Mouse (Mus musculus): ENCODE data around the gene Phlda3. TPM values are rescaled to one million over a fixed set of nuclear protein-coding genes. Genes with fewer than 3 reads are reported as not detected.

The Phlda3 gene
- total RNA-seq, 2 experiments from 2014 or later, result not detected

DNA sequence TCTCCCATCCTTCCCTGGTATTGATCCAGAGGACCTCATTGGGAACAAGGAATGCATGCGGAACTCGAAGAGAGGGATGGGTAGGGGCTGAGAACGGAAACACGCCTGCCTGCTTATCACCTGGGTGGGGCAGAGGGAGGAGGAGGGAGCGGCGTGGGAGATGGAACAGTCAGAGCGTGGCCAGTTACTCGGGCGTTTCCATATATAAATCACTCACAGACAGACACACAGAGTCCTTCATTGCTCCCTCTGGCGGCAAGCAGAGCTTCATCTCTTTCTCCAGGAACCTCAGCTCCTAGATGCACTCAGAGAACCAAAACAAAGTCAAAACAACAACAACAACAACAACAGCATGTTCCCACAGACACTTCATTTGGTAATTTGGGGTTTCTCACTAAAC is 22.8 kb downstream of the Phlda3 start:
- ATAC-seq (replicated peaks; ENCODE audit: low FRiP score, poor library complexity, severe bottlenecking), result no peak

DNA sequence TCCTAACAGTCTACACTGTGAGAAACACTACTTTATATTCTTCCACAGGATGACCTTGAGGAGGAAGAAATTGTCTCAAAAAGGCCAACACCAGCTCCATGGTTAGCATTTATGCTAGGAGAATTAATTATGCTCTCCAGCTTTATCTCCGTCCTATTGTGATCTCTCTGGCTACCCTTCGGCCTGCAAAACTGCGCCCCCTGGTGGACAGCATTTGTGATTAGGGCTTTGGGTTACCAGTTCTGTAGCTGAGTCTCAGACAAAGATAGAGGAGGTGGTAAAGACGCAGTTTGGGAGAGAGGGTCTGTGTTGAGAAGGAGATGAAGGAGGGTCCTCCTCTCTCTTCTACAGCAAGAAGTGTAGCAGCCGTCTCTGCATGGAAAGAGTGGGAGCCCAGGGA is 23.9 kb downstream of the Phlda3 start:
- peak; percentile 64; the same call in 1 of the 2 replicates for ATAC-seq (replicated peaks; ENCODE audit: low FRiP score, poor library complexity, severe bottlenecking)

DNA sequence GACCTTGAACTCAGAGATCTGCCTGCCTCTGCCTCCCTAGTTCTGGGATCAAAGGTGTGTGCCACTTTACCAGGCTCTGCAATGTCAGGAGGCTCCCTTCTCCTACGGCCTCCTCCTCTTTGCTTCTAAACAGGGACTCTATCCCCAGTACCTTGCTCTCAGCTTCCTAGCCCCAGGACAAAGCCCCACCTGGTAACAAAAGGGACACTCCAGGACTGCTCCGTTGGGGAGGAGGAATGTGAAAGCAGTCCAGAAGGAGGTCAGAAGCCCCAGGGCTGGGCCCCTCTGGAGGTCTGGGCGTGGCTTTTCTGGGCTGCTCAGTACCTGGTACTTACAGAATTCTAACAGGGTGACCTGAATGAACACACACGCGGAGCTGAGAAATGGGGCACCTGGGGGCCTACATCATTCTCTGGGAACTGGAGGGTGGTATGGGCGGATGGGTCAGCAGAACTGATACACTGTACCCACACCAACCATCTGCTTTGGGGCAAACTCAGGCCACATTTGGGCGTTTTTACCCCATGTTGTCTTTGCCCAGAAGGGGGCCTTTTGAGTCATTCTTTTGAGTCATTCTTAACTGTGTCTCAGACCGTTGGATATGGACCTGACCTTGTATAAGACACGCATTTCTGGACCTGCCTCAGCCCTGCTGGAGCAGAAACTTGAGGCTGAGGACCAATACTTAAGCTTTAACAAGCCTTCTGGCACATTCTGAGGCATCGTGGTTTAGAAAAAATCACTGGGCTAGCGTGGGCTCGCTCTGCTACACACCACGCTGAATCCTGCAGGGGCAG is 26.4 kb downstream of the Phlda3 start:
- no peak for ATAC-seq (replicated peaks; ENCODE audit: low FRiP score, poor library complexity, severe bottlenecking)

DNA sequence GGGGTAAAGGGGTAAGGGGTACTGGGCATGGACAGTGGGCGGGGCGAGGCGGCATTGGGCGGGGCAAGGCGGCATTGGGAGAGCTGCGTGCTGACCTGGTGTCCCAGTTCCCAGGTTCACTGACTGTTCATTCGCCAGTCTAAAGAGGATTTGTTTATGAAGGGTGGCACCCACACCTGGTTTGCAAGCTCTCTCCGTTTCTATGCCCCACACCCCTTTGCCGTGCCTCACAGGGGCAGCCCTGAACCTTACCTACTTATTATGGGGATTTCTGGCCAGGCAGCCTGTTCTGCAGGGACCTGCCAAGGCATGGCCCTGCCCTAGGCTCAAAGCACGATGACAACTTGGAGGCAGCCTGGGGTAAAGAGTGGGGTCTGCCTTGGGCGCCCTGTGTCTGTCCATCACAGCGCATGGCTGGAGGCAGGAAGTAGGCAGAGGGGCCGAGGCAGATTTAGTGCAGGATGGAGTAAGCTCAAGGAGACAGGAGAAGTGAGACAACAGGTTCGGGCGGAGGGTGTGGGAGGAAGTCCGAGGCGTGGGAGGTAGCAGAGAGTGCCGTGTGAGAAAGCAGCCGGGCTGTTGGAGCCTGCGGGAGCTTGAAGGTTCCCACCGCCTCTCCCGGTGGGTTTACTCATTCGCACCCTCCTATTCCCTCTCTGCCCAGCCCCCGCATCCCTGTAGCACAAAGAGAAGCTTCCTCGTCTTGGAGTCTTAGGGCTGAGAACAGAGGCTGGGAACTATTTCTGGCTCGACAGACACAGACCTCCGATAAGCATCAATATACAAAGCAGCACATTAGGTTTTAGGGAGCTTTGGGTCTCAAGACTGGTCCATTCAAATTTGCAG is 27.7 kb downstream of the Phlda3 start:
- ATAC-seq (replicated peaks; ENCODE audit: low FRiP score, poor library complexity, severe bottlenecking), result no peak

DNA sequence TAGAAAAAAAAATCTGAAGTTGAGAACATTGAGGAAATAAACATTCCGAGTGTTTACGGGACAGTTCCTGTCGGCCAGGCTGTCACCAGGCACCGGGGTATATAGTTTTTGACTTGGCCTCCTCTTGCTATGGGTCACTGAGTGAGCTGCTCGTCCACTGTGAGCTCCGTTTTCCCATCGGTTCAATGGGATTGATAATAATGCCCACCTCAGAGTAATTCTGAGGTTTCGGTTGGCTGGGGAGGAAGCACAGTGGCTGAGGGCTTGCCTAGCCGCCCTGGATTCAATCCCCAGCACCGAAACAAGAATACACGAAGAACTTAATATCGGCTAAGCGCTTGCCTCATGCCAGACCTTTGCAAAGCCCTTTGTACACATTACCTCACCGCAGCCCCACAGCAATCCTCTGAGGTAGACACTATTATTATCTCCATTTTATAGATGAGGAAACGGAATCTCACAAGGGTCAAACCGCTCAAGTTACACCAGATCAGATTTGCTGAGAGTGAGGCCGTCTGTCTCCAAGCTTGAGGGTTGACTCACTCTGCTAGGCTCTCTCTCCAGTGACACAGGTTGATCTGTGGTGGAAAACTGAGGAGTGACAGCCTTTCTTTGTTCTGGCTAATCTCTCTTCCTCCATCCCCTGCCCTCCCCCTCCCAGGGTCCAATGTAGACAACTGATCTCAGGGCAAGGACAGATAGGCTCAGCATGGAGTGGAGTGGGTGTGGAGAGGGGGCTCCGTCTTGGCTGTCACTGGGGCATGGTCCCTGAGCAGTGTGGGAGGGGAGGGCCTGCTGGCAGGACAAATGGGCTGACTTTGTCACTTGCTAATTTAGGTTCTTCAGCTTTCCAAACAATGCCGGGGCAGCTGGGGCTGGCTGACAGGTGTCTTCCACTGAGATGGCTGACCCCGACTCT is 28.6 kb downstream of the Phlda3 start:
- no peak for ATAC-seq (replicated peaks; ENCODE audit: low FRiP score, poor library complexity, severe bottlenecking)

DNA sequence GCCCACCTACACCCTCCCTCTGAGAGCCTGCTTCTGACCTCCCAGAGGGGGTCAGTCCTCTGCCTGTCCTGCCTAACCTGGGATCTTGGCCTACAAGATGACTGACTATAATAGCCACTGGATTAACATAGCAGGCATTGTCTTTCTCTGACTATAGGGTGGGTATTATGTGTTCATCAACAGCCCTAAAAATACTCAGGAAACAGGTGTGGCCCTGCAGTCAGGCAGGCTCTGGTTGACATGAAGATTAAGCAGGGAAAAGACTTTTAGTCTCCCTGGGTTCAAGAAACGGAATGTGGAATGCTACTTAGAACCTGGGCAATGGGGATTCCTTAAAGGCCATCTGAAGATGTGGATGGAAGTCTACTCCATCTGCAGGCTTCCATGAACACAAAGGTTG is 32.6 kb downstream of the Phlda3 start:
- ATAC-seq (replicated peaks; ENCODE audit: low FRiP score, poor library complexity, severe bottlenecking), result no peak

DNA sequence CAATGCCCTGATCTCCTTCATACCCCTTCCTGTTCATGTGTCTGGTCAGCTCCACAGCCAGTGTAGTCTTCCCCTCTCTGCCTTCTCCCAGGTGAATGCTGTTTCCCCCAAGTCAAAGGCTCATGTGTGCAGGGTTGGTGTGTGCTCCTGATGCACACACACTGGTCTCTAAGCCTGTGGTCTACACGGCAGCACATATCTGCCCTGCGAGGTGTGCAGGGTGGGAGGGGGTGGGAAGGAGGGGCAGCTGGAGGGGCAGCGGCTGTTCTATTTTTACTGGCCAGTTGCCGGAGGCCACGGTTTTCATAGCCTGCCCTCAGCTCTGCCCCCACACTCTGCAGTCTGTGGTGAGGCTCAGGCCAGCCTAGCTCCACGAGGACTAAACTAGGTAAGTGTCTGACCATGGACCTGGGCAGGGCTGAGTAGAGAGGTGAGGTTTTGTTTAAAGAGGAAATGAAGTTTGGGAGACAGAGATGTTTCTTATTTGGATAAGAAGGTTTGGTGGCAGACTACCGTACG is 33.2 kb downstream of the Phlda3 start:
- no peak for ATAC-seq (replicated peaks; ENCODE audit: low FRiP score, poor library complexity, severe bottlenecking)

DNA sequence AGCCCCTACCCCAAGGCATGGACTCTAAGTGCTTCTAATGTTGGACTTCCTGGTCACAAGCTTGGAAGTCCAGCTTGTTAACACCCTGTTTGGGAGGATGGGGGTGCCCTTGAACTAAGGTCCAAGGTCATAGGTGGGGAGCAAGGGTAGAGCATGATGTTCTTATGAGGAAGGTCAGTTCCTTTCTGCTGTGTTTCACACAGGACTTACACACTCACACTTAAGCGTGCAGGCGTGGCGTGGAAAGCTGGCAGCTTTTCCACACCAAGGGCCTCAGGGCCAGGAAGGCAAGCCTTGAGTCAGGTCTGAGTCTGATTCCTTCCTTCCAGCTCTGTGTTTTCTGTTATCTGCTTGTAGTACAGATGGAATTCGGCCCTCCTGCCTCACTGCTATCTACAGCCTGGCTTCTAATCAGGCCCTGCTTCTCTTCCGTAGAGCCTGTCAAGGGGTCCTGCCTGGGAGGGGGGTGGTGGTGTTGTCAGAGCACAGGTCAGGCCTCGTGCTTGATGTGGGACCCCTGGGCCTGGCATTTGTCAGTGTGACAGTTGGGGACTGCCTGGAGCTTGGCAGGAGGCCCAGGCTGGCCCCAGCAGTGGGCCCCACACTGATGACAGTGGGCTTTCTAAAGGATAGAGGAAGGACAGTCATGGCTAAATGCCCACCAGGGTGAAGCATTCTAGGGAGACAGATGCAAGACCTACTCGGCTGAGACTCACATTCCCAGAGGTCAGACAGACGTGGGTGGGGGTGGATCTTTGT is 34.5 kb downstream of the Phlda3 start:
- ATAC-seq (replicated peaks; ENCODE audit: low FRiP score, poor library complexity, severe bottlenecking), result no peak

DNA sequence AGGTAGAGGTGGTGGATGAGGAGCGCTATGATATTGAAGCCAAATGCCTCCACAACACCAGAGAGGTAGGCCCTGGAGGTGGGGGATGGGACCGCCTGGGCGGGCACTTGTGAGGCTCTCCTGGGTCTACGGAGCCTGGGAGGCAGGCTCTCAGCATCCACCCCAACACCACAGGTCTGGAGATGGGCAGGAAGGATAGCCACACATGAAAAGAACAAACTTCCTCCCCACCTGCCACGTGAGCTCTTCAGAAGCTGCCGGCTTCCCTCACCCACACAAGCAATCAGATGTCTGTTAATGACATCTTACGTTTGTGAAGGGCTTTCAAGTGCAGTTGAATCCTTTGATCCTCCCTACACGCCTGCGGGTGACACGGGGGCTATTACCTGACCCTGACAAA is 41.6 kb downstream of the Phlda3 start:
- ATAC-seq (replicated peaks; ENCODE audit: low FRiP score, poor library complexity, severe bottlenecking), result no peak

DNA sequence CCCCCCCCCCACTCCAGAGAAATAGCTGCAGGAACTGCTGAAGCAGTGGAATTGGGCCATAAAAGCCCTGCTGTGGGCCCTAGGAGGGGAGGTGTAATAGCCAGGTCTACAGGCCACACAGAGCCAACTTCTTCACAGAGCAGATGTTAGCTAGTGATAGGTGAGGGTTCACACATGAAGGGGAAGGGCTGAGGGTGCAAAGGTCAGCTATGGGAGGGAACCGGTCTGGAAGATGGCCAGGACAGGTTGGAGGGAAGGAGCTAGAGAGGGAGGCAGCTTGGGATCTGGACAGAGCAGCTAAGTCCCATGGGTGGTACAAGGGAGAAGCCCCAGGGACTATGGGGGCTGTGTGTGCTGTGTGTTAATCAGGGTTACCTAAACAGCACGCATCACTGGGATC is 44.3 kb downstream of the Phlda3 start:
- ATAC-seq (replicated peaks; ENCODE audit: low FRiP score, poor library complexity, severe bottlenecking), result no peak

DNA sequence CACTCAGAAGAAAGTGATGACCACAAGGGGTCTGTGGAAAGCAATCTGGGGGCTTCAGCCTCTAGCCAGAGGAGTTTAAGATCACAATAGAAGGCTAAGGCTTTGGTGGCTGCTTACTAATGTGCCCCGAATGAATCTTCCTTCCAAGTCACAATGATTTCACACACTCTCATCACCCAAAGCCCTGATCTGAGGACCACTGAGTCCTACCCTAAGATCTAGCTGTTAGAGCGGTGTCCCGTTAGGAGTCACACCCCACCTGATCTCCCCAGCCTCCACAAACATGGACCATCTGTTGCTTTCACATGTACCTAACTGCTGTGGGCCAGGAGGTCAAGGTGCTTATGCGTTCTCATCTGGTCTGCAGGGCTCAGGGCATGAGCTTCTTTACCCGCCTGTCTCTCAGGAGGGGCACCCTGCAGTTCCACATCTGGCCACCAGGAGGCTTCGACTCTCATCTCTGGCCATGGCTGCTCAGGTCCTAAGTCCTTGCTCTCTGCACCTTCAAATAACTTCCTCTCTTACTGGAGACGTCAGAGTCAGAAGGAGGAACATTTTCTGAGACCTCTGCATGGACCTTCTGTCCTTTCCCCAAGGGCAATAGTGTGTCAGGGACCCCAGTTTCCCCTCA is 45.2 kb downstream of the Phlda3 start:
- ATAC-seq (replicated peaks; ENCODE audit: low FRiP score, poor library complexity, severe bottlenecking), result peak; percentile 71

DNA sequence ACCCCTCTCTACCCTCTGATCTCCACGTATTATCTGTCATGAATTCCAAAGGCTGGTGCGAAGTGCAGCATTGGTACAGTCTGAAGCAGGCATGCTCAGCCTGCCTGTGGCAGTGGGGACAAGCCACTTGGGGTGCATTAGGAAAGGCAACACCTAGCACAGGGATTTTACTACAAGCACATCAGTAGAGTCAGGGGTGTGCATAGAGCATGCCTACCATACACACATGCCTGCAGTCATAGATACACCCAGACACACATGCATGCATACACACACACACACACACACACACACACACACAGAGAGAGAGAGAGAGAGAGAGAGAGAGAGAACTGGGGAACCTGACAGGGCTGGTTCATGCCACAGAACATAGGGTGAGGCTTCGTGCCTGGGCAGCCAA is 46.3 kb downstream of the Phlda3 start:
- no peak for ATAC-seq (replicated peaks; ENCODE audit: low FRiP score, poor library complexity, severe bottlenecking)

DNA sequence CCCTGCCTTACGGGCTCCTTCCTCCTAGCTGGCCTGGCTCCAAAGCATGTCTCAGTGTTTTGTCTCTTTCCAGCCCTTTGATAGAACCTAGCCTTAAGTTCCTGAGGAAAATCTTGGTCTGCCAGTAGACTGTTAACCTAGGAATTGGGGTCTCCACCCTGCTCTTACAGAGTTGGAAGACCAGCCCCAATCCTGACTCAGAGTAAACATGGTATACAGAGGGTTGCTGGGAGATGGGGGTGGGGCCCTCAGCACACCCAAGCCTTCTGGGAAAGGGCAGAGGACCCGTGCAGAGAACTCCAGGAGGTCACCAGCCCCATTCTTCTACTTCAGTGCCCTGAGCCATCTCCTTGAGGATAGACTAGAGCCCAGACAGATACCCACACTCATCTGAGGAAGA is 46.7 kb downstream of the Phlda3 start:
- no peak for ATAC-seq (replicated peaks; ENCODE audit: low FRiP score, poor library complexity, severe bottlenecking)

DNA sequence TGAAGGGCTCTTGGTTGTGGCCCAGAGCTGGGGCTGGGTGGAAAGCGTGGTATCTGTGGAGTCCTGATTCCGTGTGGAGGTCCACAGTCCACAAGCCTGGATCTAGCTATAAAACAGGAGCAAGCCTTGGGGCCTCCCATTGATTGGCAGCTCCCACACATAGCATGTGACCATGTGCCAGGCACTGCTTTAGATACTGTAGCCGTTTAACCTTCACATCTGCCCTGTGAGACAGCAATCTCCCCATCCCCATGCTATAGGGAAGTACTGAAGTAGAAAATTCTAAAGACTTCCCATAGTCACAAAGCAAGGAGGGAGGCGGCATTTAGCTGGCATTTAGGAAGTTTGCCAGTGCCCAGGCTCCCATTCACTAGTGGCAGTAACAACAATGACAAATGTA is 47.2 kb downstream of the Phlda3 start:
- no peak for ATAC-seq (replicated peaks; ENCODE audit: low FRiP score, poor library complexity, severe bottlenecking)

DNA sequence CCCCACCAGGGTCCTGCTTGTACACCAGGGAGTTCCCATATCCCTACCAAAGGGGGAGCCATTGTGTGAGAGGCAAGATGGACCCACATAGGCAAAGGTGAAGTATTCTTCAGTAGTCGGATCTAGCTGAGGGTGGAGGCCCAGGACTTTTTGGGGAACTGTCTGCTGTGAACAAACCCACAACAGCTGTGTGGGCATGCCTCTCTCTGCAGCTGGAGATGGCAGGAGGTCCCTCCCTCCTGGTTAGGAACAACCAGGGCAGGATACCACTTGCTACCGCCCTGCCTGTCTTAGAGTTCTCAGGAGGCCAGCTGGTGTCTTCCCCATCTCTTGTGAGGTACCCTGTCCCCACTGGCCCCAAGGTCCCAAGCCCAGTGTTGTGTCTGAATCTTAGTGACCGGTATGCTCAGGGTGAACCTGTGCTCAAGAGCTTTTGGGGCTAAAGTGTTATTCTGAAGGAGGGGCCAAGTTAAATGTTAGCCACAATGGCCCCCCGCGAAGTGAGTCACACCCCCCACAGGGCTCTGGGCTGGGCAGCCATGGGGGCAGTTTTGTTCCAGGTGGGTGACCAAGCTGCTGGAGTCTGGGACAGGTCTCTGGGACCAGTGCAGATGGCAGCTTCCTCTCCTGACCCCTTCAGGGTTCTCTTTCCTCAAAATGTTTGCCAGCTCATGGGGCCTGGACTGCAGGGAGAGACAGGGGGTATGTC is 47.9 kb downstream of the Phlda3 start:
- ATAC-seq (replicated peaks; ENCODE audit: low FRiP score, poor library complexity, severe bottlenecking), result no peak

DNA sequence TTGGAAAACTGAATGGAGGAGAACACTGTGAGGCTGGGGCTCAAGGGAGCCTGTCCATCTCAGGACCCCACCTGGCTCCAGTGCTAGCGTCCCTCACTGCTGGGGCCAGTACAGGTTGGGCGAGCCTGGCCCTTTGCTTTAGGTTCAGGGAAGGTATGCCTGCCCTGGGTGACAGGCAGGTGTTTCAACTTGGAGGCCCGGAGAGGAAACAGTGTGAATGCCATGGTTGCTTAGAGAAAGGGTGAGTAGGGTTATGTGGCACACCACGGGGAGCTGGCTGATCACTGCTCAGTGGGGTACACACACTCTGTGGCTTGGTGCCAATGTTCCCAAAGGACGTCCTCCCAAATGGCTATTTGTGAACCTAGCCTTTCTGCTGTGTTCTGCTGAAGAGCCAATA is 48.6 kb downstream of the Phlda3 start:
- no peak for ATAC-seq (replicated peaks; ENCODE audit: low FRiP score, poor library complexity, severe bottlenecking)

DNA sequence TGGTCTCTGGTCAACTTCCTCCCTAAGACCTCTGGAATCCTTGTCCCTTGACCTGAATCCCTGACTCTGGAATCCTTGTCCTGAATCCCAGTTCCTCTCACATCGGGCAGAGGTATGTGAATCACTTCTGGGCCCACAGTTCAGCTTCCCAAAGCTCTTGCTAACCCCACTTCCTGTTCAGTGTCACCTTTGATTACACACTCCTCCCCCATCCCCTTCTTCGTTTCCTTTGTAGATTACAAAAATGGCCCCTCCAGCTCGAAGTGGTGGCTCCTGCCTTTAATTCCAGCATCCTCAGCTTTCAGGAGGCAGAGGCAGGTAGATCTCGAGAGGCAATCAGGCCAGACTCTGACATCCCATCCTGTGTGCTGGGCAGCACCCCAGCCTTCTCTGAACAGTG is 51.7 kb downstream of the Phlda3 start:
- no peak for ATAC-seq (replicated peaks; ENCODE audit: low FRiP score, poor library complexity, severe bottlenecking)

DNA sequence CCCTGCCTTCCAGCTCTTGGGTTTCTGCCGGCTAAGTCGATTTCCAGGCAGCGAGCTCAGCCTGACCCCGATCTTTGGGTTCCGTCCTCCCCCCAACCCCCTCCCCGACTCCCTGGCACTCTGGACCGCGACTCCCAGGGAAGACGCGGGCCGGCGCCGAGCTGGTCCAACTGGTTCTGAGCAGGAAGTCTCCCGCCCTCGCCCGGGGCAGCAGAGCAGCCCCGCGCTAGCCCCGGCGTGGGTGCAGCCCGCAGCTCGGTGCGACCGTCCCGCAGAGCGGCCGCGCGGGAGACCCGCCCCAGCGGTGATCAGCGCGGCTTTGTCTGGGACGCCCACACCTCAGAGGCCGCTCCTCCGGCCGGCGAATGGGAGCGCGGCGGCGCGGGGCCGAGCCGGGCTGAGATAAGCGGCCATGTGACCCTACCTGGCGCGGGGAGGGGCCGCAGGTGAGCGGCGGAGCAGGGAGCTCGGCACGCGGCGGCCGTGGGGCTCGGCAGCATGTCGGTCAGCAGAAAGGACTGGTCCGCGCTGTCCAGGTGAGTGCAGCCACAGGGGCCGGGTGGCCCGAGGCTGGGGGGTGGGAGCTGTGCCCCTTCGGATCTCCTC is 52.7 kb downstream of the Phlda3 start, which contains the start of gene Lad1:
Gene Lad1 (plus strand): TSS at position 118 of the 606 bp plus-strand sequence.
- ATAC-seq (replicated peaks; ENCODE audit: low FRiP score, poor library complexity, severe bottlenecking), result no peak

Data from erythroblast, adult 5-6 weeks (primary cell).